Mouse (Mus musculus): Measurements from ENCODE around the gene Phf13.

The Phf13 gene

DNA sequence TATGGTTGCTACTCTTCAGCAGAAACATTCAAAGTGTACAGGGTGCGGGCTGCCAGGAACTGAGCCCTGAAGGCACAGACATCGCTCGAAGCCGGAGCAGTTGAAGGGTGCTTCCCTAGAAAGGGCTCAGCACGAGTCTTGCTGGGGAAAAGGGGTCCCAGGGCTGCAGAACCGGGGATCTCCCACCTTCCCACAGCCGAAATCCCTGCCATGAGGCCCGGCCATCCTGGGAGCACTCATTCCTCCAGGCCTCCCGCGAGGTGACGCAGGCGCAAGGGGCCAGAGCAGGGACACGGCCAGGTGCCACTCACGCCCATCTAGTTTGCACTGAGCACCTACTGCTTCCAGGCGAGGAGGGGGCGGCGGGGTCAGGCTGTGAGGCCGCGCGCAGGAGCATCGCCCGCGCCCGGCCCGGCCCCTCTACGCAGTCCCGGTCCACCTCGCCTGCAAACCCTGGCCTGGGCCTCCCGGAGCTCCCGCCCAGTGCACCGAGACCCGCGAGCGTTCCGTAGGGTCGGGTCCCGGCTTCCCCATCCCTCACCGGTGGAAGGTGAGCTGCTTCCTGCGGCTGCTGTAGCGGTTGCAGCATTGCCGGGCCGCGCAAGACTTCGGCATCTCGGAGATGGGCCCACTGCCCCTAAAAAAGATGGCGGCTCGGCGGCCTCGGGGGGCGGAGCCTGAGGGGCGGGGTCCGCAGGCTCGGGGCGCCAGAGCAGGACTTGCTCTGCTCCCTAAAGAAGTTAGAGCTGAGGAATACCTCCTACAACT lies 7.5 kb downstream of the Phf13 start, which contains the start of gene Thap3:
TSS of gene Thap3 (minus strand) at position 656 of the 768 bp plus-strand sequence.
- peak; percentile 78 for DNase-seq (ENCODE audit: low spot score)

DNA sequence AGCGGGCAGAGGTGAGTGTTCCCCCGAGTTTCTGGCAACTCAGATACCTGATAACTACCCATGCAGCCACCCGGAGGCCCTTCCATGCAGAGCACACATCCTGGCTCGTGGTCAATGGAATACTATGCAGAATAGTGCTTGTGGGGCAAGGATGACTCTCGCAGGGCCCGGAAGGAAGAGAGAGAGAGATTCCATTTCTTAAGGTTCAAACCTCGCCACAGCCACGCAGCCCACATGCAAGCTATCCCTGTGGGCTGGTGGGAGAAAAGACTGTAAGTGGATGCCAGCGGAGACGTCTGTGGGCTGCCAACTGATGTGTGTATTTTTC lies 8.1 kb downstream of the Phf13 start:
- DNase-seq (ENCODE audit: low spot score): no peak

DNA sequence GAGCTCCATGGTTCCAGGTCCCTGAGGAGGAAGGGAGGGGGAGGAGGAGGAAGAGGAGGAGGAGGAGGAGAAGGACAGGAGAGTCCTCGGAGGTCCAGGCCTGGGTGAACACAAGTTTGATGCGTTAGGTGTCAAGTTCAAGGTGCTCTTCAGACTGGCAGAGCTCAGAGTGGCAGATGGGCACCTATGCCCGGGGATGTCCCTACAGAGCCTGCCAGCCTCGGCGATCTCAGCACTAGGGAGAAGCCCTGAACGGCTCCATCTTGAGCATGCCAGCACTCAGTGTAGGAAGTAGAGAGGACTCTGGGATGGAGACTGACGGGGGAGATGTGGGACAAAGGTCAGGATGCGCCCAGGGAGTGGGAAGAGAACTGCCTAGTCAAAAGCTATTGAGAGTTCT lies 9.4 kb downstream of the Phf13 start:
- no peak for DNase-seq (ENCODE audit: low spot score)

DNA sequence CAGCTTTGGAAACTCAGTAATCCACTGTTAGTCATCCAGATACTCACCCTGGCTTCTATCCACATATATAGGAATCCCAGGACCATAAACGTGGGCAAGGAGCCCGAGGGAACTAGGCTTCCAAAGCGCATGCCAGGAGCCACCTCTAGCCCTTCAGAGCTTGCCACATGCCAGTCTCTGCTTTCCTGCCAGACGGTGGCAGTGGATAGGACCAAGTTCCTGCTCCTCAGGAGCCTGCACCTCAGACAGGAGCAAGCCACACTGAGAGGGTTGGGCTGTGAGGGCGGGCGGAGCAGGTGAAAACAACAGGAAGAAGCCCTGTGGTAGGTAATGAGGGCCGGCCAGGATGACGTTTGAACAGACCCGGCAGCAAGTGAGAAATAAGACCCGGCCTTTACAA lies 10.2 kb downstream of the Phf13 start:
- no peak for DNase-seq (ENCODE audit: low spot score)

DNA sequence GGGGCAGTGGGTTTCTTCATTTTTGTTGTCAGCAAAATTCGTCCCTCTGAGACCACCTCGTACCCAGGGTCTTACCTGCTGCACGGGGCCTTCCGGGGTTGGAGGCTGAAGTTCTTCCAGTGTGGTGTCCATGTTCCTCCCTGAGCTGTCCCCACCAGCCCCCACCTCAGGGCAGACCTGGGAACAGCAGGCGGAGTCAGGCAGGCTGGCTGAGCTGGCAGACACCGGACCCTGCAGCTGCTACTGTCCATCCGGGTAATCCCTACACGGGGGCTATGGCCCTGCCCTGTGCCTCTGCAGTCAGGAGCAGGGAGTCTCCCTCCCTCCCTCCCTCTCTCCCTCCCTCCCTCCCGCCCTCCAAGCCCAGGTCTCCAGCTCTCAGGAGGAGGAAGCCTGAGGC lies 12.5 kb downstream of the Phf13 start:
- DNase-seq (ENCODE audit: low spot score): no peak

DNA sequence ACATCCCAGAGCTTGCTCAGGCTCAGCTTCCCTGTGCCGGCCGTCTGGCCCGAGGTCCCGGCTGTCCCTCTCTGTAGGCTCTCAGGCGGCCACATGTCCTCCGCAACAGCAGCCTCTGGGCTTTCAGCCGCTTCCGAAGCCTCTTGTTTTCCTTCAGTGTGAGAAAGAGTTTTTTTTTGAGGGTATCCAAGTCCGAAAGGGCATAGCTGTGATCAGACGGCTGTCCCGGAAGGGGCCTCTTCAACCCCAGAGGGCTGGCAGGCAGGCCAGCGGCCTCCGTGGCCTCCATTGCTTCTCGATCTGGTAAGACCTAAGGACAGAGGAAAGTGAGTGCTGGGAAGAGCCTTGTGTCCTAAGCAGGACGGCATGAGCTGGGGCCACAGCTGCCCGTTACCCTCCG lies 13.0 kb downstream of the Phf13 start:
- DNase-seq (ENCODE audit: low spot score): no peak

DNA sequence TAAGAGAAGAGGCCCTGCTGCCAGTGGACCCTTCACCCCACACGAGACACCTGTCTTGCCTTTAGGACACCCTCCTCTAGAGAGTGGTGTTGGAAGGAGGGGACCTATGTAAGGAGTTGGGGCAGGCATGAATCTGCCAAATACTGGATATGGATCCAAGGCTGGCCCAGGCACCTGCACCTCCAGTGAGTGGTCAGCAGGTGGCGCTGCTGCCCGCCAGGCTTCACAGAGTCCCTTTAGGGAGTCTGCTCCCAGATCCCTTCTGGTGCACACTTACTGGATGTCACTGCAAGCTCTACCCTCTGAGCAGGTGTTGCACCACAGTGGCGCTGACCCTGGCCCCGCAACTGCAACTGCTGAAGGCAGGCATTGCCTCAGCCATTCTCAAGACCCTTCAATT lies 14.7 kb downstream of the Phf13 start:
- DNase-seq (ENCODE audit: low spot score): peak; percentile 76

DNA sequence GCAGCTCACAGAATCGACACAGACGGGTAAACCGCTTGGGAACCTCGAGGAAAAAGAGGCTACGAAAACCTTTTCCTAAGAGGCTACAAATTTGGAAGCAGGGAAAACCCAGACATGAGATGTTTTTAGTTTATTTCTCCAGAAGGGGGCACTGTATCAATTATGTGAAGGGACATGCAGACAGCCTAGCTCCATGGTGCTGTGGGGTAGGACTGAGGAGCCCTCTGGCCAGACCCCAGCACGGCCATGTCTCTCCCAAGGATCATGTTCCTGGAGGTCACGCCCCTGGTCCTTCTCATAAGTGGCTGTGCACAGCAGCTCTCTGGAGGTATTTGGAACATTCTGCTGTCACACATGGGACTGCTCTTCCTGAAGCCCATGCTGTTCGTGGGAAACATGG lies 15.4 kb downstream of the Phf13 start:
- DNase-seq (ENCODE audit: low spot score): no peak

DNA sequence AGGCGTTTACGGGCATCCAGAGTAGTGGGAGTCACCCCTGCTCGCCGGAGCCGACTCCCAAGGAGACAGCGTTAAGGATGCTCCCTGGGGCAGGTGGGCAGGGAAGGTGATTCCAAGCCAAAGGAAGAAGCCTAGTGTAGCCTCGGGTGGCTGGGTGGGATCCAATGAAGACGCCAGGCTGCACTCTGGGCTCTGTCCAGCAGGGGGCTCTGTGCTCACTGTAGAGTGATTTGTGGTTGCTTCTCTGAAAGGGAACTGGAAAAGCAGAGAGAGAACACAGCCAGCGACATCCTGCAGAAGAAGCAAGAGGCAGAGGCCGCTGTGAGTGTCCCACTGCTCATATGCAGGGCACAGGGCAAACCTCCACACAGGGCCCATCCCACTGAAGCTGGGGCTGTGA lies 18.3 kb downstream of the Phf13 start:
- peak; percentile 88 for DNase-seq (ENCODE audit: low spot score)

DNA sequence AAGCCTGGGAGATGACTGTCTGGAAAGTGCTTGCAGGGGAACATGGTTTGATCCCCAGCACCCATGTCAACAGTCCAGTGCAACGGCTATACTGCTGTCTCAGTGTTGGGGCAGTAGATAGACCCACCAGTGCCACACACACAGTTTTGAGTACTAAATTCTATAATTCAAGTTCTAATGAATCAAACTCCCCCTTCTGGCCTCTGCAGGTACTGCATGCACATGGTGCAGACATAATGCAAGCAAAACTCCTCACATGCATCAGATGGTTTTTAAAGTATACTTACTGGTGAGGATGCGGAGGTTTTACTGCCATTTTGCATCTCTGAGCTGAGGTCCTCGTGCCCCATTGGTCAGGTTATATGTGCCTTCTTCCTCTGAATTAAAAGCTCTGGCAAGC lies 20.6 kb downstream of the Phf13 start:
- no peak for DNase-seq (ENCODE audit: low spot score)

DNA sequence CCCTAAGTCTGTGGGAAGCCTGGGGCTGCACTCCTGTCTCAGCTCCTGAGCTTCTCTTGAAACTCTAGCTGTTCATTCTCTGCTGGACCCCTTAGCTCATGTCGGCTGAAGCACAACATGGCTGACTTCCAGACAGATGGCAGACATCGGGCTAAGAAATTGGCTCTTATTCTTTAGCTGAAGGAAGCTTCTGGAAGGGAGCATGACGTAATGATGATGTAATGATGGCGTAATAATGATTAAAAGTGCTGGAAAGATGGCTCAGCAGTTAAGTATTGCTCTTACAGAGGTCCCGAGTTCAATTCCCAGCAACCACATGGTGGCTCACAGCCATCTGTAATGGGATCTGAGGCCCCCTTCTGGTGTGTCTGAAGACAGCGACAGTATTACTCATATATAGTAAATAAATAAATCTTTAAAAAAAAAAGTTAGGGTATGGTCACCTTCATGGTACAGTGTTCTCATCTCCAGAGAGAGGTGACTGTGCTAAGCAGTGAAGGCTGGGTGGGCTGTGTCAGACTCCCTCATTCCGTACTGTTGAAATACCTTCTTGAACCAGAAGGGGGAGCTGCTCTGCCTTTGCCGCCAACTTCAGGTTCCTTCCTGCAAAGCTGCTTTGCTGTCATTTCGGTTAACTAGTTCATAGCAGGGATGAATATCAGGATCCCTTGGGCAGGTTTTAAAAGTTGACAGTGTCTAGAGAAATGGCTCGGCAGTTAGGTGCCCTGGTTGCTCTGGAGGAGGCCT lies 23.7 kb downstream of the Phf13 start:
- DNase-seq (ENCODE audit: low spot score): no peak

DNA sequence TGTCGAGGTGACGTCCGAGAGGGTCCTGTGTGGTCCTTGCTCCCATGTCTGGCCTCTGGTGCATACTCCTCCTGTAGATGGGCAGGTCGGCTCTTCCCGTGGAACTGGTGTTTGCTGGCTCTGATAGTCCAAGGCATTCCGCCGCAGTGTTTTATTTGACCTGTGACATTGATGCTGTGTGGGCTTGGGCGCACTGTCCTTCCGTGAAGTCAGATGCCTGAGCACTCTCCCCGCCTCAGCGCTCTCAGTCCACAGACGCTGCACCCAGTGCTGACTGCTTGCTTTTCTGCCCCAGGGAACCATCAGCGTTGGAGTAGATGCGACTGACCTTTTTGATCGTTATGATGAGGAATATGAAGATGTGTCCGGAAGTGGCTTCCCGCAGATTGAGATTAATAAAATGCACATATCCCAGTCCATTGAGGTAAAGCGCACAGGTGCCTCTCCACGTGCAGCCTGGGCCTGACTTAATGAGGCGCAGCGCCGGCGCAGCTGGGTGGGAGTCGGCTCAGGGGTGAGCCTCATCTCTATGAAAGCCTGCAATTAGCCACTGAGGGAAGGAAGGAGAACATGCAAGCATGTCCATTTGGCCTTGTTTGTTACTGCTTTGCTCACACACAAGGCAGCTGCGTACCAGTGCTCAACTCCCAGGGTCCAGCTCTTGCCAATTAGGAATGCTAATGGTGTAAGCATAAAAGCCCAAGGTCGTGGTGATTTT lies 27.7 kb downstream of the Phf13 start:
- no peak for DNase-seq (ENCODE audit: low spot score)

DNA sequence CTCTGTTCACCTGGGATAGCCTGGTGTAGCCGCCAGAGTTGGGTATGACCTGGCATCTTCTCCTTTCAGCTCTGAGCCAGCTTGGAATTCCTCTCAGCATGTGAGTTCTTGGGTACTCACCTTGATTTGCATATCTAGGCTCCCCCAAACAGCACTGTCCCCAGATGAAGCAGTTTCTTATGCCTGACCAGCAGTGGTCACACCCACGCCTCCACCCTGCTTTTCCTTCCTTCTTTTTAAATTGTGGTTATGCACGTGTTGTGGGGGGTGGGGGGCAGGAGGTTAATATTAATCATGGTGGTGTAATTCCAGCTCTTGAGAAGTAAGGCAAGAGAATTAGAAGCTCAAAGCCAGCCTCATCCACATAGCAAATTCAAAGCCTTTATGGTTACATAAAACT lies 33.2 kb downstream of the Phf13 start:
- DNase-seq (ENCODE audit: low spot score): no peak

DNA sequence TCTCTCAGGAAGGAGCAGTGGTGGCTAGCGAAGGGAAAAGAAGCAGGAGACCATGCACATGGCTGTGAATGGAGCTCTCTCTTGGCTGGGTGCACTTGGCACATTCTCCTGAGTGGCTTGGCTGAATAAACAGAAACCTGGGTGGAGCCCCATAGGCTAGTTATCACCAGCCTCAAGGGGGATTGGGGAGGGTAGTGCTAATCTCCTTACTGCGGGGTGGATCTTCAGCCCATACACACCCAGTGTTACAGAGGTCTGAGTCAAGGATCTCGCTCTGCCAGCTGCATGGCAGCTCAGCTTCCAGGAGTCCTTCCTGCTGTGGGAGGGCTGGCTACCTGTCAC lies 35.6 kb downstream of the Phf13 start:
- no peak for DNase-seq (ENCODE audit: low spot score)

DNA sequence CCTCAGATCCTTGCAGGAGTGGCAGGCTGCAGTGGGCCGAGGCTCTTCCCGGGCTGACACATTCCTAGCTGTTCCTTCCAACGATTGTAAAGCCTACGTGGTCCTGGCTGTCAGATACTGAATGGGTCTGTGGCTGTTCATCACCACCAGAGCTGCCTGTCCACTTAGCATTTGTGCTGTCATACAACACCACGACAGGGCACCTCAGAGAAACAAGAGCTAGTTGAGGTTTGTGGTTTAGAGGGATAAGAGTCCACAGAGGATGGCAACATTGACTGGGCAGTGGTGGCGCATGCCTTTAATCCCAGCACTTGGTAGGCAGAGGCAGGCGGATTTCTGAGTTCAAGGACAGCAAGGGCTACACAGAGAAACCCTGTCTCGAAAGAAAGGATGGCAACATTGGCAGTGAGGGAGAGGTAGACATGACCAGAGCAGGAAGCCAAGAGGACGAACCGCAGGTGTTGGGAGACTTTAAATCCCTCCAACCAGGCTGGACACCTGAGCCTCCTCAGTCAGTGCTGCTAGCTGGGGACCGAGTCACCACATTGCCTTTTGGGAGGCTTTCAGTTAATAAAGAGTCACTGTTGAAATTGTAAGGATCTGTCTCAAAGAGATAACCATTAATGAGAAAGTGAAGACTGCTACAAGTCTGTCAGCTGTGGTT lies 36.1 kb downstream of the Phf13 start:
- DNase-seq (ENCODE audit: low spot score): no peak

DNA sequence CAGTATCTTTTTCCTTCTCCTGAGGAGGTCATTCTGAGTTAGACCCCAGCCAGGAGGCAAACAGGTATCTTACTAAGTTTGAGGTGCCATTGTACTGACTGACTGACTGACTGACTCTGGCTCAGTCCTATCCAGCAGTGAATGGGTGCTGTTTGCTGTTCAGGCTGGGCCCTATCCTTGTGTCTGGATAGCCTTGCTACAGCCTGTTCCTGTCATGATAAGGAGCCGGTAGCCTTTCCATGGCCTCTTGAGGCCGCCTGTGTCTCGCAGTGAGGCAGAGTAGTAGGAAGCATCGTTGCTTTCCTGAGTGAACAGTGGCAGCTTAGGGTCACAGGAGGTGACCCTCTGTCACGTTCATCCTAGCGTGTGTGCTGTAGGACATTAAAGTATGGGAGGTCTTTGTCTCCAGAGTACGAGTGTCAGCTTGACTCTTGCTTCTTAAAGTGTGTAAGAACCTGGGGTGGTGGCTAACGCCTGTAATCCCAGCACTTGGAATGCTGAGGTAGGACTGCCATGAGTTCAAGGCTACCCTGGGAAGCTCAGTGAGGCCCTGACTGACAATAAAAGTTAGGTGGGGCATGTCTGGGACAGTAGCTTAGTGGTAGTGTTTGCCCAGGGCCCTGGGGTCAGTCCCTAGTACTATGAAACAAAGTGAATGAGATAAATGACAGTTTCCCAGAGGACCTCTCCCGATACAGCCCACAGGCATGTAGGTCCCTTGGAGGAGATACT lies 38.3 kb downstream of the Phf13 start:
- DNase-seq (ENCODE audit: low spot score): no peak

DNA sequence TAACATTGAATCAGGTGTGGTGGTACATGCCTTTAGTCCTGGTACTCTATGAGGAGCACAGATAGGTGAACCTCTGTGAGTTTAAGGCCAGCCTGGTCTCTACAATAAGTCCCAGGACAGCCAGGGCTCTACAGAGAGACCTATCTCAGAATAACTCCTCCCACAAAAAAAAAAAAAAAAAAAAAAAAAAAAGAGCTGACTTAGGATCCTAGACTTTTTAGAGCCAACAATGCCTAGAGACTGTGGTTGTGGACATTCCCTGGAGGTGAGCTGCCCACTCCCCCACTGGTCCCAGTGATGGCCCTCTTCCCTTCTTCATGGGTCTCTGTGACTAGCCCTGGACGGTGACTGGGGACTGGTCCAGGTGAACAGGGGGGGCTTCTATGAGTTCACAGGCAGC lies 40.3 kb downstream of the Phf13 start:
- no peak for DNase-seq (ENCODE audit: low spot score)

DNA sequence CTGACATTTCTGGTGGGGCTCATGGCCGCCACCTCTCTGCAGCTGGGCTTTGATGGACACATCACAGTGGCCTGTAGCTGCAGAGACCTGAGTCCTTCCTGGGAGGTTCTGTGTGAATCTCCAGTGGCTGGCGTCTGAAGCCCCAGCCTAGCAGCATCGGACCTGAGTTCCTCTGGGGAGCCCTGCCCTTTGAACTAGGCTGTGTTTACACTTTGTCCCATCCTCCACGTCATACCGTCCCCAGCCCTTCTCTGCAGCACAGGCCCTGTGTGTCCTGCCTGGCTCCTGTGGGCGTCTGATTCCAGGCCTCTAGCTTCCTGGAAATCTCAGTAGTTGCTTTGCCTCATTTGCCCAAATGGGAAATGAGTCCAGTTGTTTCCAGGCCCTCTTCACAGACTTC lies 42.8 kb downstream of the Phf13 start:
- no peak for DNase-seq (ENCODE audit: low spot score)

DNA sequence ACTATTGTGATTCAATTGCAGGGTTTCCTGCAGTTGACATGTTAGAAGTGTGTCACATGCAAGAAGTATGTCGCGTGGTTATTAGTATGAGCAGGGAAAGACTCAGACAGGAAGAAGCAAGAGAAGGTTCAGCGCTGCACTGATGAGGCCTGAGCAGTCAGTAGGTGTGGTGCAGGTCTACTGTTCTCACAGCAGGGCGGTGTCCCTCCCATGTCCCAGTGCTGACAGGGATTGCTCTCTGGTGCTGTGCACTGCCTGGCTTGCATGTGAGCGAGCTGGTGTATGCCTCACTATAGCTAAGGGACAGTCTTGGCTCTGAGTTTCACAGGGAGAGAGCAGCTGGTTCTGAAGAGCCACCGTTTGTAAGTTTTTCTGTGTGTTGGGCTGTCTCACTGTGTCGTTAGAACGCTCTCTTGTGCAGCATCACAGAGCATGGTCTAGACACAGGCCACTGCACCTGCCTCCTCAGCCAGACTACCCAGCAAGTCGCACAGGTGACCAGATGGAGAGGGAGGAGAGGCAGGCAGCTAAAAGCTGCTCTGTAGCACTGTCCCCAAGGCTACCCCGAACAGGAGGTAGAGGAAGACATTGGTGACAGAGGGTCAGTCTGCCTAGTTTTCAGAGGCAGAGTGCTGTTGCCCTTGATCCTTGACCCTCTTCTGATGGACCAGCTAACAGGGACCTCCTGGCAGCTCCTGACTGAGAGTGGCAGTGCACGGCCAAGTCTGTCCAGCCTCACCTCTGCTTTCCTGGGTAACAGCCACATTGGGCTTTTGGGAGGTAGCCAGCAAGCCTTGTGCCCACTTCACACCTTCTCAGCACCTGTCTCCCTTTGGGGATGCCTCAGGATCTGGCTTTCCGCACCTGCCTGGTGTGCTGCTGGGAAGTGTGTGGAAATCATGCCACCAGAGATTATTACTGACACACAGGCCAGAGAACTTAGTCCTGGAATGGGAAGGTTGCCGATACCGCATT lies 47.3 kb downstream of the Phf13 start:
- DNase-seq (ENCODE audit: low spot score): no peak

DNA sequence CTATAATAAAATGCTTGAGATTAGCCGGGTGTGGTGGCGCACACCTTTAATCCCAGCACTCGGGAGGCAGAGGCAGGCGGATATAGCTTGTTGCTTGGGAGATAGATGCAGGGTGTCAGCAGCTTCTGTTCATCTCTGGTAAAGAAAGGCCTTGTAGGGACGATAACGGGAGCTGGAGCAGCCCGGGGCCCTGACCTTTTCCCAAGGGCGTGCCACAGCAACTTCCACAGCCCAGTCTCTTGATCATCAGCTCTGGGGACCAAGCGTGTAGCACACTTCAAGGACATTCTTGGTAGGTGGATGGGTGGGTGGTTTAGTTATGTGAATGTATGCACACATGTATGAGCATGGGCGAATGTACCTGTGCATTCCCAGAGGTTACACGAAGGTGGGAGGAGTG lies 49.8 kb downstream of the Phf13 start:
- no peak for DNase-seq (ENCODE audit: low spot score)
